Mouse (Mus musculus) kidney, postnatal 0 days (tissue): ENCODE data around the gene Acsbg1. TPM values are rescaled to one million over a fixed set of nuclear protein-coding genes. Genes with fewer than 3 reads are reported as not detected.

Experiments
- ATAC-seq: fragments of 200-750 bp; cut with Nextera tagmentation; replicated peaks from 2 replicates; pipeline ENCODE4 v1.8.0; 2017; ENCODE audit warnings: low read depth, moderate number of reproducible peaks, moderate TSS enrichment, moderate library complexity; ENCODE audit not compliant: low FRiP score
- DNase-seq: peaks from one replicate; pipeline ENCODE4 v3.0.0-alpha.2; 2016; ENCODE audit warnings: low spot score
- H3K27ac ChIP-seq: fragments of 300-500 bp; sonication (generic); 2 replicates; pipeline ENCODE4 v1.5.1; 2014; ENCODE audit warnings: mild to moderate bottlenecking
- H3K27me3 ChIP-seq: fragments of 300-500 bp; sonication (generic); 2 replicates; pipeline ENCODE4 v1.6.1; 2014; ENCODE audit warnings: low read length, mixed read lengths; ENCODE audit not compliant: insufficient read depth
- H3K36me3 ChIP-seq: fragments of 300-500 bp; sonication (generic); 2 replicates; pipeline ENCODE4 v1.6.1; 2014; ENCODE audit warnings: low read length, mixed read lengths; ENCODE audit not compliant: insufficient read depth
- H3K4me1 ChIP-seq: fragments of 300-500 bp; sonication (generic); replicated peaks from 2 replicates; pipeline ENCODE4 v1.6.1; 2014; ENCODE audit warnings: antibody characterized with exemption, low read length, mixed read lengths; ENCODE audit not compliant: insufficient read depth
- H3K4me2 ChIP-seq: fragments of 300-500 bp; sonication (generic); 2 replicates; pipeline ENCODE4 v1.6.1; 2014; ENCODE audit warnings: mild to moderate bottlenecking, low read length, moderate library complexity, mixed read lengths
- H3K4me3 ChIP-seq: fragments of 300-500 bp; sonication (generic); replicated peaks from 2 replicates; pipeline ENCODE4 v1.5.1; 2014; ENCODE audit warnings: low read depth, low read length
- H3K9ac ChIP-seq: fragments of 300-500 bp; sonication (generic); 2 replicates; pipeline ENCODE4 v1.6.1; 2014; ENCODE audit warnings: low read depth, low read length
- H3K9me3 ChIP-seq: fragments of 300-500 bp; sonication (generic); replicated peaks from 2 replicates; pipeline ENCODE4 v1.6.1; 2016; ENCODE audit warnings: low read length, inconsistent platforms, mixed read lengths
- CTCF ChIP-seq: IDR thresholded peaks from 2 replicates; pipeline ENCODE4 v1.5.1; 2016; ENCODE audit warnings: antibody characterized with exemption, low read depth, mild to moderate bottlenecking, moderate library complexity
- WGBS: fragments of 180-500 bp; shearing (Covaris S2); extraction: QIAGEN DNeasy Blood & Tissue Kit; methylation state at CpG from one replicate; pipeline ENCODE4 v1.1.7; 2014; 5-methylcytosine and 5-hydroxymethylcytosine counted together
- polyA plus RNA-seq: library from polyadenylated mRNA; unstranded; fragments of >200 nt; fragmentation: Nextera tagmentation; extraction: Ambion mirVana; gene quantifications from 2 replicates; pipeline ENCODE4 v1.2.1, GENCODE M21; 2015

Gene Acsbg1
- polyA plus RNA-seq, 1 experiment from 2014 or later, result 1.4 TPM

GRCm38 (mm10) chr9:54642149-54642548 is 19.5 kb downstream of the Acsbg1 start:
- Histone ChIP-seq H3K9ac (no peak overlapping the region), H3K27me3 (no peaks in the 10 kb centered on the region), H3K9me3 (no peaks in the 10 kb centered on the region), H3K4me1 (no peaks in the 10 kb centered on the region), H3K27ac (no peak overlapping the region), H3K4me3 (no peak overlapping the region), H3K36me3 (no peaks in the 10 kb centered on the region), H3K4me2 (no peak overlapping the region)
- DNase-seq, result no peak
- WGBS, result 71% methylated on average over 2 of the region's 2 CpGs
- TF ChIP-seq CTCF, result no peak
- no peak for ATAC-seq

- no peak for DNase-seq
- Histone ChIP-seq H3K9me3 (no peaks in the 10 kb centered on the region), H3K4me1 (no peaks in the 10 kb centered on the region), H3K27ac (no peak overlapping the region), H3K4me2 (no peak overlapping the region), H3K36me3 (no peaks in the 10 kb centered on the region), H3K9ac (no peak overlapping the region), H3K4me3 (no peak overlapping the region), H3K27me3 (no peaks in the 10 kb centered on the region)
- no peak for TF ChIP-seq CTCF
- WGBS, result 73% methylated on average over 3 of the region's 3 CpGs
- no peak for ATAC-seq
These were observed 20.1 kb downstream of the Acsbg1 start for GRCm38 (mm10) chr9:54641548-54641947.

- no peak for DNase-seq
- Histone ChIP-seq H3K9ac (no peak overlapping the region), H3K4me1 (no peaks in the 10 kb centered on the region), H3K4me3 (no peak overlapping the region), H3K27me3 (no peaks in the 10 kb centered on the region), H3K36me3 (no peaks in the 10 kb centered on the region), H3K9me3 (no peaks in the 10 kb centered on the region), H3K4me2 (no peak overlapping the region), H3K27ac (no peak overlapping the region)
- no peak for TF ChIP-seq CTCF
- ATAC-seq, result no peak
- 54% methylated on average over 2 of the region's 2 CpGs for WGBS
These were observed 22.5 kb downstream of the Acsbg1 start for GRCm38 (mm10) chr9:54639192-54639591.

GRCm38 (mm10) chr9:54637510-54638314 is 24.0 kb downstream of the Acsbg1 start:
- H3K4me2 ChIP-seq, result no peak overlapping the region
- H3K4me1 ChIP-seq, result no peaks in the 10 kb centered on the region
- H3K9me3 ChIP-seq, result no peaks in the 10 kb centered on the region
- no peaks in the 10 kb centered on the region for H3K27me3 ChIP-seq
- 73% methylated on average over 4 of the region's 5 CpGs for WGBS
- DNase-seq (no peak), ATAC-seq (no peak)
- no peak overlapping the region for H3K9ac ChIP-seq
- H3K27ac ChIP-seq, result no peak overlapping the region
- TF ChIP-seq CTCF, result no peak
- no peak overlapping the region for H3K4me3 ChIP-seq
- no peaks in the 10 kb centered on the region for H3K36me3 ChIP-seq

DNA sequence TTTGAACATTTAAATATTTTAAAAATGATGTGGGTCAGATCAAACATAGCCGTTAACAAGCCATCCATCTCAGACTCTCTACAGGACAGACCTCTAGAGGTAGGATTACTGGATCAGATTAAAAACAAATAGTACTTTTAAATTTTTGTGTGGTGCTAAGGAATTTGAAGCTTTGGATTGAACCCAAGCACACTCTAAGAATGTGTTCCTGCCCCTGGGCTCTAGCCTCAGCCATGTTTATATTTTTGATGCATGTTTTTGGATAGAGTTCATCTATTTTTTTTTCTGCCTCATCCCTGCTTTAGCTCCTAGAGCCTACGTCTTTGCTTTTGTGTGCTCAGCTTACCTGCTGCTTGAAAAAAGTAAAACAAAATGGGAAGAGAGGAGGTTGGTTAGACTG is 28.3 kb downstream of the Acsbg1 start:
- TF ChIP-seq CTCF, result no peak
- DNase-seq (no peak), ATAC-seq (no peak)
- Histone ChIP-seq H3K27ac (no peak overlapping the region), H3K4me1 (no peaks in the 10 kb centered on the region), H3K36me3 (no peaks in the 10 kb centered on the region), H3K4me3 (no peak overlapping the region), H3K27me3 (no peaks in the 10 kb centered on the region), H3K4me2 (no peak overlapping the region), H3K9me3 (no peaks in the 10 kb centered on the region), H3K9ac (no peak overlapping the region)
- 81% methylated on average over 2 of the region's 2 CpGs for WGBS

DNA sequence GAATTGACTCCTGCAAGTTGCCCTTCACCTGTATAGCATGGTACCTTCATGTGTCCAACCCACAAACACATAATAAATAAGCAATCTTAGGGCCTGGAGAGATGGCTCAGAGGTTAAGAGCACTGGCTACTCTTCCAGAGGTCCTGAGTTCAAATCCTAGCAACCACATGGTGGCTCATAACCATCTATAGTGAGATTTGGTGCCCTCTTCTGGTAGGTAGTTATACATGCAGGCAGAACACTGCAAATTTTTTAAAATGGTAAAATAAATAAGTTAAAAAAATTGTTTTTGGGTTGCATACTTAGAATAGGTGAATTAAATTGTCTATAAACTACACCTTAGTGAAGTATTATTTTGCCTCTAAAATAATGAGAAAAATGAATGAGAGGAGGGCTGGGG is 30.8 kb downstream of the Acsbg1 start:
- Histone ChIP-seq H3K9me3 (no peaks in the 10 kb centered on the region), H3K4me3 (no peak overlapping the region), H3K27ac (no peak overlapping the region), H3K4me1 (no peaks in the 10 kb centered on the region), H3K9ac (no peak overlapping the region), H3K4me2 (no peak overlapping the region), H3K27me3 (no peaks in the 10 kb centered on the region), H3K36me3 (no peaks in the 10 kb centered on the region)
- DNase-seq (no peak), ATAC-seq (no peak)
- peak; percentile 41; the same call in 1 of the 2 replicates for TF ChIP-seq CTCF
